Mouse (Mus musculus) hindbrain, embryonic 11.5 days (tissue): Measurements from ENCODE around the gene Chek2. TPM values are rescaled to one million over a fixed set of nuclear protein-coding genes. Genes with fewer than 3 reads are reported as not detected.

Experiments used
- ATAC-seq: fragments of 200-750 bp; cut with Nextera tagmentation; 2 replicates; pipeline ENCODE4 v1.8.0; 2017; ENCODE audit warnings: mild to moderate bottlenecking, moderate TSS enrichment, moderate library complexity; ENCODE audit not compliant: low FRiP score
- DNase-seq: peaks from one replicate; pipeline ENCODE4 v3.0.0-alpha.2; 2015; ENCODE audit warnings: low spot score
- H3K27ac ChIP-seq: fragments of 300-500 bp; sonication (generic); 2 replicates; pipeline ENCODE4 v1.5.1; 2014; ENCODE audit warnings: mild to moderate bottlenecking, low read depth, low read length
- H3K27me3 ChIP-seq: fragments of 300-500 bp; sonication (generic); 2 replicates; pipeline ENCODE4 v1.6.1; 2014; ENCODE audit warnings: mild to moderate bottlenecking, low read length, moderate library complexity, mixed read lengths; ENCODE audit not compliant: control insufficient read depth, insufficient read depth
- H3K36me3 ChIP-seq: fragments of 300-500 bp; sonication (generic); 2 replicates; pipeline ENCODE4 v1.6.1; 2014; ENCODE audit warnings: mild to moderate bottlenecking, low read length, moderate library complexity, mixed read lengths; ENCODE audit not compliant: control insufficient read depth, insufficient read depth
- H3K4me1 ChIP-seq: fragments of 300-500 bp; sonication (generic); replicated peaks from 2 replicates; pipeline ENCODE4 v1.6.1; 2014; ENCODE audit warnings: low read length, mixed read lengths; ENCODE audit not compliant: control insufficient read depth, insufficient read depth
- H3K4me2 ChIP-seq: fragments of 300-500 bp; sonication (generic); replicated peaks from 2 replicates; pipeline ENCODE4 v1.6.1; 2014; ENCODE audit warnings: mild to moderate bottlenecking, low read depth, low read length
- H3K4me3 ChIP-seq: fragments of 300-500 bp; sonication (generic); 2 replicates; pipeline ENCODE4 v1.5.1; 2014; ENCODE audit warnings: low read depth, low read length
- H3K9ac ChIP-seq: fragments of 300-500 bp; sonication (generic); 2 replicates; pipeline ENCODE4 v1.6.1; 2014; ENCODE audit warnings: low read depth, low read length
- H3K9me3 ChIP-seq: fragments of 300-500 bp; sonication (generic); 2 replicates; pipeline ENCODE4 v1.6.1; 2016; ENCODE audit warnings: low read length; ENCODE audit not compliant: control insufficient read depth
- WGBS: fragments of 180-500 bp; shearing (Covaris S2); extraction: QIAGEN DNeasy Blood & Tissue Kit; methylation state at CpG from one replicate; pipeline ENCODE4 v1.1.7; 2014; 5-methylcytosine and 5-hydroxymethylcytosine counted together
- polyA plus RNA-seq: library from polyadenylated mRNA; unstranded; fragments of >200 nt; fragmentation: Nextera tagmentation; extraction: Ambion mirVana; gene quantifications from 2 replicates; pipeline ENCODE4 v1.2.1, GENCODE M21; 2014

Gene Chek2
- polyA plus RNA-seq, 1 experiment from 2014 or later = 24.3 TPM

DNA sequence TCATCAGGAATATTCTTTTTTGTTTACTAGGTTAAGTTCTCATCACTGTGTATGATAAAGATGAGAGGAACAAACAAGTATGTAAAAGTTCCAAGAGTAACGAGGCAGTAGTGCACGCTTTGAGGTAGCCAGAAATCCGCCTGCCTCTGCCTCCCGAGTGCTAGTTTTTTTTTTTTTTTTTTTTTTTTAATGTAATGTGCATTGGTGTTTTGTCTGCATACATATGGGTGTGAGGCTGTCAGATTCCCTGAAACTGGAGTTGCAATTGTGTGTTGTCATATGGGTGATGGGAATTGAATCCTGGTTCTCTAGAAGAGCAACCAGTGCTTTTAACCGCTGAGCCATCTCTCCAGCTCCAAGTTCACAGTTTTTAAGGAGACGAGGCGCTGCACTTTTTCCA is 39.3 kb downstream of the Chek2 start:
- Histone ChIP-seq H3K36me3 (no peaks in the 10 kb centered on the region), H3K4me1 (no peaks in the 10 kb centered on the region), H3K4me2 (peak overlapping the region; percentile 78), H3K27ac (peak overlapping the region; percentile 59; the same call in 1 of the 2 replicates), H3K27me3 (no peaks in the 10 kb centered on the region), H3K9me3 (no peaks in the 10 kb centered on the region), H3K4me3 (peak overlapping the region; percentile 84), H3K9ac (peak overlapping the region; percentile 77)
- WGBS = 63% methylated on average over 7 of the region's 7 CpGs
- ATAC-seq (no peak; the same call in 1 of the 2 replicates), DNase-seq (no peak)

- Histone ChIP-seq H3K4me3 (peak within 1 kb of the TSS; percentile 84), H3K4me2 (peak within 1 kb of the TSS; percentile 78), H3K36me3 (no peaks in the 10 kb centered on the region), H3K9ac (peak within 1 kb of the TSS; percentile 77), H3K4me1 (no peaks in the 10 kb centered on the region), H3K27ac (peak within 1 kb of the TSS; percentile 59), H3K27me3 (no peaks in the 10 kb centered on the region), H3K9me3 (no peaks in the 10 kb centered on the region)
- DNase-seq (peak; percentile 93), ATAC-seq (peak; percentile 93)
- WGBS = under 1% methylated on average over 81 of the region's 101 CpGs
Measured at GRCm38 (mm10) chr5:110879584-110880374, 40.0 kb downstream of the Chek2 start, which contains the start of gene Ttc28. Ttc28 (plus strand) TSS chr5:110879803.

DNA sequence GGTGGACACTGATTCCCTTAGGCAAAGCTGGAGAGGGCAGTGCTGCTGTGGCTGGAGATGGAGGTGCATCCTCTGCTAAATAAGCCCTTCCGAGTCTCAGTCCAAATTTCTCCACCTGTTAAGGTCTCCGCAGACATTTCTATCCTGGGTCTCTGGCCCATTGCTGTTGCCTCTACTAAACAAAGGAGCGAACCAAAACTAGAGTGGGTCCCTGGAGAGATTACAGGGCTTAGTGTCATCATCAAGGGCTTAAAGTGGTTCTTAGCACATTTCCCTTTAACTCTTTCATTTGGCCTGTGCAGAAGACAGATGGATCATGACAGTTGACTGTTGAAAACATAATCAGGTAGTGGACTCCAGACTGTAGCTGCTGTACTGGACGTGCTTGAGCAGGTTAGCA is 48.8 kb downstream of the Chek2 start:
- no peak for ATAC-seq
- 86% methylated on average over 4 of the region's 4 CpGs for WGBS

DNA sequence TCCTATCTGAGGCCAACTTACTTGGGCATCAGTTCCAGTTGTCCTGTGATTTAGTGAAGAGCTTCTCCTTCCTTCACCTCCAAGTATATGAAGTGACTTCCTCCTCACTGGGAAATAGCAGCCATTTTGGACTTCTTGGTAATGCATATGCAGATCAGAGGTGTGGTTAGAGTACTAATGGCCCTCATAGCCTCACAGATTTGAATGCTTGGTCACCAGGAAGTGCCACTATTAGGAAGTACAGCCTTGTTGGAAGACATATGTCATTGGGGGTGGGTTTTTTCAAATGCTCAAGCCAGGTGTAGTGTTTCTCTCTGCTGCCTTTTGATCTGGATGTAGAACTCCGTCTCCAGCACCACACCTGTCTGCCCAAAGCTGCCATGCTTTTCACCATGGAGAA is 50.2 kb downstream of the Chek2 start:
- no peak for DNase-seq
- Histone ChIP-seq H3K4me3 (no peak overlapping the region), H3K27me3 (no peaks in the 10 kb centered on the region), H3K9me3 (no peaks in the 10 kb centered on the region), H3K4me2 (no peak overlapping the region), H3K27ac (no peak overlapping the region), H3K9ac (no peak overlapping the region), H3K36me3 (no peaks in the 10 kb centered on the region), H3K4me1 (no peaks in the 10 kb centered on the region)
- no peak for ATAC-seq
- 78% methylated on average over 1 of the region's 1 CpGs for WGBS

More for the DNA sequence above, 48.8 kb downstream of the Chek2 start:
- H3K4me3 ChIP-seq = no peak overlapping the region
- H3K4me1 ChIP-seq = no peaks in the 10 kb centered on the region
- no peak for DNase-seq
- H3K27me3 ChIP-seq = no peaks in the 10 kb centered on the region
- no peak overlapping the region for H3K9ac ChIP-seq
- H3K36me3 ChIP-seq = no peaks in the 10 kb centered on the region
- no peaks in the 10 kb centered on the region for H3K9me3 ChIP-seq
- H3K4me2 ChIP-seq = no peak overlapping the region
- H3K27ac ChIP-seq = no peak overlapping the region

- H3K9me3 ChIP-seq = no peaks in the 10 kb centered on the region
- 94% methylated on average over 3 of the region's 3 CpGs for WGBS
Measured at GRCm38 (mm10) chr5:110890561-110890960, 50.8 kb downstream of the Chek2 start.

GRCm38 (mm10) chr5:110897114-110897788 is 57.5 kb downstream of the Chek2 start:
- no peaks in the 10 kb centered on the region for H3K9me3 ChIP-seq
- peaks cover 5% of the 10 kb centered on the region; the same call in 1 of the 2 replicates for H3K4me1 ChIP-seq
- peak overlapping the region; percentile 18; the same call in 1 of the 2 replicates for H3K27ac ChIP-seq
- no peak overlapping the region for H3K4me2 ChIP-seq
- DNase-seq (no peak), ATAC-seq (no peak)
- no peaks in the 10 kb centered on the region for H3K36me3 ChIP-seq
- H3K4me3 ChIP-seq = no peak overlapping the region
- WGBS = 31% methylated on average over 7 of the region's 7 CpGs
- no peak overlapping the region for H3K9ac ChIP-seq
- no peaks in the 10 kb centered on the region for H3K27me3 ChIP-seq

More at GRCm38 (mm10) chr5:110890561-110890960, 50.8 kb downstream of the Chek2 start:
- ATAC-seq = no peak
- Histone ChIP-seq H3K9ac (no peak overlapping the region), H3K27me3 (no peaks in the 10 kb centered on the region), H3K36me3 (no peaks in the 10 kb centered on the region), H3K27ac (no peak overlapping the region), H3K4me2 (no peak overlapping the region), H3K4me1 (no peaks in the 10 kb centered on the region), H3K4me3 (no peak overlapping the region)
- no peak for DNase-seq

- Histone ChIP-seq H3K27ac (no peak overlapping the region), H3K27me3 (no peaks in the 10 kb centered on the region), H3K9me3 (no peaks in the 10 kb centered on the region), H3K4me3 (no peak overlapping the region), H3K9ac (no peak overlapping the region), H3K36me3 (no peaks in the 10 kb centered on the region), H3K4me1 (peaks cover 5% of the 10 kb centered on the region; the same call in 1 of the 2 replicates), H3K4me2 (no peak overlapping the region)
- ATAC-seq (no peak), DNase-seq (peak; percentile 41)
- 43% methylated on average over 7 of the region's 7 CpGs for WGBS
Measured at GRCm38 (mm10) chr5:110898169-110898568, 58.4 kb downstream of the Chek2 start.

DNA sequence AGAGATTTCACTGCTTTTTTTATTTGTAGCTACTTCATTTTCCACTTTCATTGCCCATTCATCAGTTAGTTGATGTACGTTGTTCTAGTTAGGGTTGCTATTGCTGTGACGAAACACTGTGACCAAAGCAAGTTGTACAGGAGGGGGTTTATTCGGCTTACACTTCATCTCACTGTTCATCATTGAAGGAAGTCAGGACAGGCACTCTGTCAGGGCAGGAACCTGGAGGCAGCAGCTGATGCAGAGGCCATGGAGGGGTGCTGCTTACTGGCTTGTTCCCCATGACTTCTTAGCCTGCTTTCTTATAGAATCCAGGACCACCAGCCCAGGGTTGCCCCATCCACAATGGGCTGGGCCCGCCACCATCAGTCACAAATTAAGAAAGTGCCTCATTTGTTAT is 59.0 kb downstream of the Chek2 start:
- Histone ChIP-seq H3K9me3 (no peaks in the 10 kb centered on the region), H3K4me1 (peaks cover 5% of the 10 kb centered on the region; the same call in 1 of the 2 replicates), H3K27me3 (no peaks in the 10 kb centered on the region), H3K9ac (no peak overlapping the region), H3K27ac (no peak overlapping the region), H3K4me2 (no peak overlapping the region), H3K4me3 (no peak overlapping the region), H3K36me3 (no peaks in the 10 kb centered on the region)
- no peak for DNase-seq
- no peak for ATAC-seq
- WGBS = 85% methylated on average over 4 of the region's 4 CpGs
